Mouse (Mus musculus) thymus, adult 2 months (tissue): ENCODE data around the gene Pccb.

Experiments
- CTCF ChIP-seq: fragments of 200-500 bp; IDR thresholded peaks from 2 replicates; pipeline ENCODE4 v1.5.1; 2012; ENCODE audit warnings: mild to moderate bottlenecking, control low read depth, low read length, moderate library complexity, borderline replicate concordance; ENCODE audit not compliant: control insufficient read depth, poor library complexity, insufficient read depth; ENCODE audit errors: extremely low read depth
- POLR2A ChIP-seq: fragments of 200-500 bp; IDR thresholded peaks from 2 replicates; pipeline ENCODE4 v1.6.1; 2012; ENCODE audit warnings: mild to moderate bottlenecking, low read length, control low read depth, moderate library complexity; ENCODE audit not compliant: control insufficient read depth, poor library complexity, insufficient read depth; ENCODE audit errors: extremely low read depth

DNA sequence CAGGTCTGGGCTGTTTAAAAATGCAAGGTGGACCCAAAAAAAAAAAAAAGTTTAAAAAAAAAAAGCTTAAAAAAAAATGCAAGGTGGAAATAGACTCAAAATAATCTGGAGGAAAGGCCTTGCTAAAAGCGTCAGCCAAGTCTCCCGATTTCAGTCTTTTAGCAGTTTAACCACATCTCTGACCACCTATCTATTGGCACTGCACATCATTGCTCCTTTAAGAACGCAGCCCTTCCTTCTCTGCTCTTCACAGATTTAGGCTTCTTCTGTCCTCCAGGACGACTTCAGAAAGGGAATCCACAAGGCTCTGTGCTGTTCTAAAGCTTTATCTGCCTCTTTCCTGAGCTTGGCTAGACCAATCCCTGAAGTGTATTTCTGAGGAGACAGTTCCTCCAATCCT, 70.6 kb downstream of the Pccb start:
- TF ChIP-seq CTCF (no peak), POLR2A (no peak)
